Mouse (Mus musculus) stomach, postnatal 0 days (tissue): ENCODE results near the gene Atp12a. TPM values are rescaled to one million over a fixed set of nuclear protein-coding genes. Genes with fewer than 3 reads are reported as not detected.

Experiments used
- ATAC-seq: fragments of 200-750 bp; cut with Nextera tagmentation; 2 replicates; pipeline ENCODE4 v1.8.0; 2017; ENCODE audit not compliant: low FRiP score, low TSS enrichment
- DNase-seq: peaks from one replicate; pipeline ENCODE4 v3.0.0-alpha.2; 2016; ENCODE audit warnings: low spot score
- H3K27ac ChIP-seq: fragments of 300-500 bp; sonication (generic); replicated peaks from 2 replicates; pipeline ENCODE4 v1.5.1; 2014; ENCODE audit warnings: mild to moderate bottlenecking, control low read depth
- H3K27me3 ChIP-seq: fragments of 300-500 bp; sonication (generic); 2 replicates; pipeline ENCODE4 v1.6.1; 2014; ENCODE audit warnings: low read length; ENCODE audit not compliant: control insufficient read depth, insufficient read depth
- H3K36me3 ChIP-seq: fragments of 300-500 bp; sonication (generic); 2 replicates; pipeline ENCODE4 v1.6.1; 2014; ENCODE audit warnings: low read length, mixed read lengths; ENCODE audit not compliant: control insufficient read depth, insufficient read depth
- H3K4me1 ChIP-seq: fragments of 300-500 bp; sonication (generic); replicated peaks from 2 replicates; pipeline ENCODE4 v1.6.1; 2014; ENCODE audit warnings: antibody characterized with exemption; ENCODE audit not compliant: control insufficient read depth, insufficient read depth
- H3K4me2 ChIP-seq: fragments of 300-500 bp; sonication (generic); replicated peaks from 2 replicates; pipeline ENCODE4 v1.6.1; 2014; ENCODE audit warnings: low read depth, mild to moderate bottlenecking, control low read depth, moderate library complexity
- H3K4me3 ChIP-seq: fragments of 300-500 bp; sonication (generic); 2 replicates; pipeline ENCODE4 v1.5.1; 2014; ENCODE audit warnings: low read depth, low read length, control low read depth
- H3K9ac ChIP-seq: fragments of 300-500 bp; sonication (generic); 2 replicates; pipeline ENCODE4 v1.6.1; 2014; ENCODE audit warnings: mild to moderate bottlenecking, low read length, control low read depth, mixed read lengths
- H3K9me3 ChIP-seq: fragments of 300-500 bp; sonication (generic); 2 replicates; pipeline ENCODE4 v1.6.1; 2016; ENCODE audit warnings: low read length; ENCODE audit not compliant: control insufficient read depth
- CTCF ChIP-seq: IDR thresholded peaks from 2 replicates; pipeline ENCODE4 v1.5.1; 2016; ENCODE audit warnings: antibody characterized with exemption, low read depth, mild to moderate bottlenecking, moderate library complexity
- EP300 ChIP-seq: optimal IDR thresholded peaks from 2 replicates; pipeline ENCODE3; 2016; ENCODE audit warnings: antibody characterized with exemption
- WGBS: fragments of 180-500 bp; shearing (Covaris S2); extraction: QIAGEN DNeasy Blood & Tissue Kit; methylation state at CpG from one replicate; pipeline ENCODE4 v1.1.7; 2014; 5-methylcytosine and 5-hydroxymethylcytosine counted together
- polyA plus RNA-seq: library from polyadenylated mRNA; unstranded; fragments of >200 nt; fragmentation: Nextera tagmentation; extraction: Ambion mirVana; gene quantifications from 2 replicates; pipeline ENCODE4 v1.2.1, GENCODE M21; 2015

Atp12a gene
- polyA plus RNA-seq, result 0.05 and 0.28 TPM in 2 replicates

- Histone ChIP-seq H3K9ac (no peak within 1 kb of the TSS), H3K36me3 (no peaks in the 10 kb centered on the region), H3K4me2 (peak within 1 kb of the TSS; percentile 76), H3K9me3 (no peaks in the 10 kb centered on the region), H3K4me1 (no peaks in the 10 kb centered on the region), H3K4me3 (peak within 1 kb of the TSS; percentile 37), H3K27me3 (0 out of 2 replicates have a peak, but pooled peaks cover 3% of the 10 kb centered on the region), H3K27ac (no peak within 1 kb of the TSS)
- WGBS, result under 1% methylated on average over 48 of the region's 48 CpGs
- no peak for TF ChIP-seq CTCF
- no peak for TF ChIP-seq EP300
- peak; percentile 45; the same call in 1 of the 2 replicates for ATAC-seq
- DNase-seq, result peak; percentile 37
These were observed at the start of gene Atp12a for GRCm38 (mm10) chr14:56364711-56365237. Gene Atp12a (plus strand): TSS chr14:56365068.

DNA sequence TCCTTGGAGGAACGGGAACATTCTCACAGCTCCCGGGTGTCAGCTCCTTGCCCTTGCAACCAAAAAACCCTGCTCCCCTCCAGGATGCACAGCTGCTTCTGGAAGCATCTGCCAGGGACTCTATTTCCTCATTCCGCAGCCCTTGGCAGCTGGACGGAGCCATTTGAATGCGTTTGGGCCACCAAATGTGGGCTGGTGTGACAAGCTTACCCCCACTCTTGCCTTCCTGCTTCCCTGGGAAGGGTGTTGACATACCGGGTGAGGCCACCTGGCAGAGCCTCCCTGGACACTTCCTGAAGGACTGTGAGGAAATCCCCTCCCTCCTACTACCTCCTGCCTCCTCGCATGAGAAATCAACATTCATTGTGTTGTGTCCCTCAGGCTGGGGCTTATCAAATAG, 49.3 kb upstream of the Atp12a start:
- Histone ChIP-seq H3K4me2 (no peak overlapping the region), H3K4me1 (no peaks in the 10 kb centered on the region), H3K36me3 (no peaks in the 10 kb centered on the region), H3K4me3 (no peak overlapping the region), H3K9me3 (no peaks in the 10 kb centered on the region), H3K27ac (no peak overlapping the region), H3K27me3 (no peaks in the 10 kb centered on the region), H3K9ac (no peak overlapping the region)
- 36% methylated on average over 7 of the region's 7 CpGs for WGBS
- TF ChIP-seq CTCF (no peak), EP300 (no peak)
- 0 out of 2 replicates have a peak, but pooled peaks have one; percentile 61 for ATAC-seq
- peak; percentile 25 for DNase-seq

GRCm38 (mm10) chr14:56316333-56316732, 48.5 kb upstream of the Atp12a start:
- Histone ChIP-seq H3K4me2 (no peak overlapping the region), H3K27ac (no peak overlapping the region), H3K4me3 (no peak overlapping the region), H3K4me1 (no peaks in the 10 kb centered on the region), H3K9me3 (no peaks in the 10 kb centered on the region), H3K27me3 (no peaks in the 10 kb centered on the region), H3K9ac (no peak overlapping the region), H3K36me3 (no peaks in the 10 kb centered on the region)
- DNase-seq, result no peak
- 88% methylated on average over 4 of the region's 4 CpGs for WGBS
- no peak for ATAC-seq
- TF ChIP-seq CTCF, result no peak
- TF ChIP-seq EP300, result no peak

DNA sequence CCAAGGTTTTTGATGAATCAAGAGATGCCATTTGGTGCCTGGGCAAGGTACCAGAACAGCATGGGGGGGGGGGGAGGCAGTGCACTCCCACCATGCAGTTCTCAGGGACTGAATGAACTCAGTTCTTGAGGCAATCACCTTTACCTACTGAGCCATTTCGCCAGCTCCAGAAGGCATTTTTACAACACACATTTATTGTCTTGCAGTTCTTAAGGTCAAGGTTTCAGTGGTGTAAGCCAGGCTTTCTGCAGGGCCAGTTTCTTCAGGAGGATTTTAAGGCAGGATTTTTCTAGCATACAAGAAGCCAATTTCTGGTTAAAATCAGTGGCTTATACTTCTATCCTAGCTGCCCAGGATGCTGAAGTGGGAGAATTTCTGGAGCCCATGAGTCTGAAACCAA, 41.9 kb upstream of the Atp12a start:
- no peaks in the 10 kb centered on the region for H3K4me1 ChIP-seq
- no peak overlapping the region for H3K4me3 ChIP-seq
- H3K9ac ChIP-seq, result no peak overlapping the region
- H3K4me2 ChIP-seq, result no peak overlapping the region
- no peaks in the 10 kb centered on the region for H3K36me3 ChIP-seq
- H3K27ac ChIP-seq, result no peak overlapping the region
- TF ChIP-seq EP300 (no peak), CTCF (no peak)
- H3K9me3 ChIP-seq, result no peaks in the 10 kb centered on the region
- no peak for DNase-seq
- H3K27me3 ChIP-seq, result no peaks in the 10 kb centered on the region
- WGBS, result 76% methylated on average over 1 of the region's 1 CpGs
- no peak for ATAC-seq

DNA sequence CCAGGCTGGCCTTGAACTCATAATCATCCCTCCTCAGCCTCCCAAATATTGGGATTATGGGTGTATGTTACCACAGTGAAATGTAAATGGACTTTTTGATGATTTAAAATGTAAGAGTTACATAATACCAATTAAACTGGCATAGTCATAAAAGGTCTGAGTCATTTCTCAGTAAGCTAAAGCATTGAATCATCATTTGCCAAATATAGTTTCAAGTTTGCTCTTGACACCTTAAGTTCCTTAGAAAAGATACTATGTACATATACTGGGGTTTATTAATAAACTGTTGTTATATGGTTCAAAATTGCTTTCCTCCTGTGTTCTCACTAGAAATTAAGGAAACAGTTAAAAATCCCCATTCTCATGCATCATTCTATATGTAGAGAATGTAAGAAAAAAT, 39.8 kb upstream of the Atp12a start:
- Histone ChIP-seq H3K27ac (no peak overlapping the region), H3K36me3 (no peaks in the 10 kb centered on the region), H3K27me3 (no peaks in the 10 kb centered on the region), H3K4me3 (no peak overlapping the region), H3K4me2 (no peak overlapping the region), H3K9me3 (no peaks in the 10 kb centered on the region), H3K4me1 (no peaks in the 10 kb centered on the region), H3K9ac (no peak overlapping the region)
- ATAC-seq (no peak), DNase-seq (no peak)
- TF ChIP-seq CTCF (no peak), EP300 (no peak)

GRCm38 (mm10) chr14:56333700-56334099, 31.2 kb upstream of the Atp12a start:
- TF ChIP-seq CTCF (no peak), EP300 (no peak)
- DNase-seq (no peak), ATAC-seq (no peak; the same call in 1 of the 2 replicates)
- no peak overlapping the region for H3K27ac ChIP-seq
- H3K4me1 ChIP-seq, result no peaks in the 10 kb centered on the region
- H3K27me3 ChIP-seq, result no peaks in the 10 kb centered on the region
- no peak overlapping the region for H3K4me2 ChIP-seq
- no peaks in the 10 kb centered on the region for H3K9me3 ChIP-seq
- H3K9ac ChIP-seq, result no peak overlapping the region
- no peak overlapping the region for H3K4me3 ChIP-seq
- no peaks in the 10 kb centered on the region for H3K36me3 ChIP-seq
